Mouse (Mus musculus): ENCODE data around the gene Ube2j1.
A peak's percentile ranks its signal among the peaks of the same experiment; 100 is the strongest.

Ube2j1 gene

DNA sequence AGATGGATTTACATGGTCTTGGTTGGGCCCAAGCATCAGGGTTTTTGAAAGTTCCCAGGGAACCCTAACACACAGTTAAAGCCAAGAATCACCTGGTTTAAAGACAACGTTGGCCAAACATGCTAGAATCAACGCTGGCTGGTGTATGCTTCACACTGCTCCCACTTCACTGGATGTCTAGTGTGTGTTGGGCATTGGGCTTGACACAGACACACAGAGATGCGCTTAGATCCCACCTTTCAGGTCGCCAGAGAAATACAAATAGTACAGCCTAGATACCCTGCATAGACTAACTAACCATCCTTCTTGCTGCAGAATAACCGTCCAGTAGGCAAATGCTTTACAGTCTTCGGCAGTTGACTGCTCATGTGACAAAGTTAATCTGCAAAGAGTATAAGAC is 39.1 kb downstream of the Ube2j1 start:
- DNase-seq (ENCODE audit: low read depth, low spot score): no peak

DNA sequence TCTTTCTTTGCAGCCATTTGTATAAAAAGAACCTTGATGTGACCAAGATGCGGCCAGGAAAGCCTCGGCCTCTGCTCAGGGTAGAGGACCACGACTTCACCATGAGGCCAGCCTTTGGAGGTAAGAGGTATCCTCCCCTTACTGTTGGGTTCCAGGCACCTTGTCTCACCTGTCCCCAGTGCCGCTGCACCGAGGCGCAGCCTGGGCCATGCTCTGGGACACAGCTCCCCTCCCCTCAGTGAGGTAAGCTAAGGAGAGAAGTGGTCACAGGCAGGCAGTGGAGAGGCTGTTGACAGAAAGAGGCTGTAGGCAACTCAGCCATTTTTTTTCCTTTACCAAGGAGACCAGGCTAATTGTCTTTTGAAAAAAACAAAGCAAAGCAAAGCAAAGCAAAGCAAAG is 40.1 kb downstream of the Ube2j1 start:
- no peak for DNase-seq (ENCODE audit: low read depth, low spot score)

DNA sequence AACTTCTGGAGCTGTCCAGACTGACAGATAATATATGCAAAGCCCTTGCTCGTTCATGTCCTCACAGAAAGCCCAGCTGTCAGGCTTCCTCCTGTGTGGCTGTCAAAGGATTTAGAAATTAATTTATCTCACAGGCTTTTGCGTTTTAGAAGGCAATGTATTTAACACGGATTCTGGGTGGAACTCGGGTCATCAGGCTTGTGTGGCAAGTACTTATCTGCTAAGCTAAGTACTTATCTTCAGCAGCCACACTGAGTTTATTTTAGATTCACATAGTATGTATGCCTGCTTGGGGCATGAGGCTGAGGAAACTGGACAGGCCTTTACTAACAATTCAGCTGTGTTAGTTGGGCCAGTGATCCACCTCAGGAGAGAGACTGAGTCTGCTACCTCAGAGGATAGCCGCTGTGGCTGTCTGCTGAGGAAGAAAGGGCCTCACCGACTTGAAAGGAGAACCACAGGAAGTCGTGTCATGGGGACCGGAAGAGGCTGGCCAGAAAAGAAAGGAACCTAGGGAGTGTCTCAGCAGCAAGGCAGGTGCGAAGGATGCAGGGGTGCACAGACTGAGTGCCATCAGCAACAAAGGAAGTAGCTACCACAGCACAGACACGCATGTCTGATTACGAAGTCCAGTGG is 41.4 kb downstream of the Ube2j1 start:
- DNase-seq (ENCODE audit: low read depth, low spot score): no peak

DNA sequence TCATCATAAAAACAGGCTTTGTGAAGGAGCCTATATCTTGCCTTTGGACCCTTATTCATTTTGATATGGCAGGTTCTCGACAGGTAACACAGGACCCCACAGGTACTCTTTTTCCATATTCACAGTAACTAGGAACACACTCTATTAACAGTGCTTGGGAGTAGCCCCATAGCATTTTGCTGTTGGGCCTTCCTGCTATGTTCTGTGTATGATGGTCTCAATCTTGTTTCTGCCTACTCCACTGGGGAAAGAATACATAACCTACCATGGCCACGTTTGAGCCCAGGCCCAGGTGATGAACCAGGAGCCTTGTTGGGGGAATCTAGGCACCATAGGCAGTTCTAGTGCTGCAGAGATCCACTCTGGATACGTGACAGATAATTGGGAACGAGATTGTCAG is 43.2 kb downstream of the Ube2j1 start:
- DNase-seq (ENCODE audit: low read depth, low spot score): no peak

DNA sequence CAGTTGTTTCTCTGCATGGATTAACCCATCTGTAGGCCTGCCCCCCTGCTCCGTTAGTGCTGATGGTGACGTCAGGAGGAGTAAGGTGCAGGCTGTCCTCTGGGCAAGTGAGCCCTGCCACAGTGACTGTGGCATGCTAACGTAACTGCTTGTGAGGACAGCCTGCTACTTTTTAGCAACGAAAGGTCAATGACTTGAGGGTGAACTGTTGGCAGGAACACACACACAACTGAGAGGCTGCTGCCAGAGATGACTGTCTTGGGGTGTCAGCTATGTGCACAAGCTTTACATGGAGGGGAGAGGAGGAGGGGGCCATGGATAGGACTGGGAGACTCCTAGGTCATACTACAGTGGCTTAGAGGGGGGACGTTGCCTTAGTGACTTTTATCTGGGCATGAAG is 43.6 kb downstream of the Ube2j1 start:
- DNase-seq (ENCODE audit: low read depth, low spot score): no peak

DNA sequence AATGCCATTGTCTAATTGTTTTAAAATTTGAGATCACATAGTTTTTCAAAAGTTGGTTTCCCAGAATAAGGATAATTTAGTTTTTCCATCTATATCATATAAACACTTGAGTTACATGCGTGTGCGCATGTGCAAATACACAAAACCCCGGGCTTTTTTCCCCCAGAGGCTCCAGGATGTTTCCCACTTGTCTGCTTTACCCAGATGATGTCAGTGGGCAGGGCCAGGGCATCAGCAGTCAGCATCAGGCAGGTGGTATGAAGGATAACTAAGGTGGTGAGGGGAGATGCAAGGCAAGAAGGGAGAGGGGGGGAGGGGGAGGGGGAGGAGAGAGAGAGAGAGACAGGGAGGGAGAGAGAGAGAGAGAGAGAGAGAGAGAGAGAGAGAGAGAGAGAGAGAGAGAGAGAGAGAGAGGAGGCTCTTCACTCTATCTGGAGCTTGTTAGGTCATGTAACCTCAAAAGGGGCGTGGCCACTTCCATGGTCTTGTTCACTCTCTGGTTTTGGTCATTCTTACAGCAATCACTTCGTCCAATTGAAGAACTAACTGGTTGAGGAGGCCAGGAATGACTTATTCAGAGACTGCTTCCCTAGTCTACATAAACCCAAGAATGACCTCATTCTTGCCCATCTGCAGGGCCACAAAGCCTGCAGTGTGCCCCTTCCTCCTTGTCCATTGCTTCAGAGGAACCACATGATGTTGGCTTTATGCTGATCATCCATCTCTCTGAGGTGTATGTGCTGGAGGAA is 44.7 kb downstream of the Ube2j1 start:
- no peak for DNase-seq (ENCODE audit: low read depth, low spot score)

DNA sequence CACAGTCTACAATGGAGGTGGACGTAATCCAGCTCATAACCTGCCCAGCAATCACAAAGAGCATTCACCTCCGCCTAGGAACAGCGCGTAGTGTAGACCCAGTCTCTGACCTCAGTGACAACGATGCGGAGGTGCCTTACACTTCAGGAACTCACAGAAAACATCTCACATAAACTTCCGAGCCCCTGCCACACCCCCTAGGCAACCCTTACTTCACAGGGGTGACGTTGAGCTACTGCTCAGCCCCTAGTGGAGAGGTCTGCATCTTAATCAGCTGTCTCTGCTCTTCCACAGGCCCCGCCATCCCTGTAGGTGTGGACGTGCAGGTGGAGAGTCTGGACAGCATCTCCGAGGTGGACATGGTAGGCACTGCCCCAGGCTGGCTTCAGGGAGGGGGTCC is 45.9 kb downstream of the Ube2j1 start:
- DNase-seq (ENCODE audit: low read depth, low spot score): no peak

DNA sequence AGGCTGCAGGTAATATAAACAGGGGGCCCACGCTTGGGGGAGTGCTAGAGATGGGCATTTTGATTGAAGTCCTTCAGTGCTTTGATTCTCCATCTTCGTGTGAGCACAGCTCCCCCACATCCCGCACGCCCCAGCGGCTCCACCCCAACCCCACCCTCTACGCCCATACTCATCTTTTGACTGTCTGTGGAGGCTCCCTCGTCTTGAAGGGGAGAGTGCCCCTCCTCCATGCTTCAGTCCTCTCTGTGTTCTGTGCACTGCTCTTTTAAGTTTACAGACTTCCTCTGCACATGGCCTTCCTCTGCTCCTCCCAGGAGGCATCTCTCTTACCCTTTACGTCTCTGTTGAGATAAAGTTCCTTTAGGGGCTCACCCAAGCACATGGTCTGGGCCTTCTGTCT is 46.5 kb downstream of the Ube2j1 start:
- DNase-seq (ENCODE audit: low read depth, low spot score): no peak

DNA sequence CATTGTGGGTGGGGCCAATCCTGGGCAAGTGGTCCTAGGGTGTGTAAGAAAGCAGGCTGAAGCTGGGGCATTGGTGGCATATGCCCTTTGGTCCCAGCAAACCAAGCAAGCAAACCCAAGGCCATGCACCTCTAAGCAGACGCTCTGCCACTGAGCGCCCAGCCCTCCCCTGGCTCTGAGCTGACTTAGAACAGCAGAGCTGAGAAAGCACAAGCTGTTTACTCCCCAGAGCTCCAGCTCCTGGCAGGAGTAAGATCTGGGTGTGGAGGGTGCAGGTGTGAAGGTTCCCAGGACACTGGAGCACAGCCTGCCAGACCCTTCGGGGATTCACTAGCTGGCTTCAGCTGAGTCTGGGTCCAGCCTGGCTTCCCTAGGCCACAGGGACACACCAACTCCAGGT is 47.3 kb downstream of the Ube2j1 start:
- DNase-seq (ENCODE audit: low read depth, low spot score): no peak

DNA sequence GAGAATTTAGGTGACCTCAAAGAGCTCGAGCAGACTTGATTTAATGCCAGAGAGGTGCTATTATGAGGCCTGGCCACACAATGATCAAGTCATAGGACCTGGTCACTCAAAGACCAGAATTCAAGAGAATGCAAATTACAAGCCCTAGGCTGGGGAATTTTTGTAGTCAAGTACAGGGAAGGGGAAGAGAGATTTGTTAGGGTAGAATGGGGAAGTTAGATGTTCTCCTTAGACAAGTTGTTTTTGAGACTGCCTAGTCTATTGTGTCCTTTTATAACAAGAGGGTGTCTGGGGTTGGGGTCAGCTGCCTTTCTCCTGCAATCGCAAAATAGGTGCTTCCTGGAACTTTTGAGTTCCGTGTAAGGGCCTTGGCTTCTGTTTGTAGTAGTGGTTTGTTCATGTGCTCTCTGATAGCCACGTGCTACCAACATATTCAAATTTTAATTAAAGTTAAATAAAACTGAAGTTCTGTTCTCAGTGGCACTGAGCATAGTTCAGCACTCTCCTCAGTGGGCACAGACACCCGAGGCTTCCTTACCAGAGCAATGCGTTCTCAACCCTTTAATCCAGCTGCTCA is 68.0 kb downstream of the Ube2j1 start:
- DNase-seq (ENCODE audit: low read depth, low spot score): peak; percentile 32

All from brain, adult 2 months (tissue).